Mouse (Mus musculus): ENCODE measurements around the gene Hba-a2. TPM values are rescaled to one million over a fixed set of nuclear protein-coding genes. Genes with fewer than 3 reads are reported as not detected.
"Not testable (repeated sequence)": the region's sequence is repeated elsewhere in the genome, so short reads cannot be mapped to it uniquely, and the experiment has no call there.

Gene Hba-a2
- polyA plus RNA-seq, 1 experiment = 443 TPM

- no peak for DNase-seq (ENCODE audit: extremely low spot score in 1 of 2, low spot score in 1 of 2)
Measured at GRCm38 (mm10) chr11:32281416-32282144, 14.7 kb upstream of the Hba-a2 start.

- not testable (repeated sequence) for DNase-seq (ENCODE audit: extremely low spot score in 1 of 2, low spot score in 1 of 2)
Measured at GRCm38 (mm10) chr11:32283091-32283777, 13.1 kb upstream of the Hba-a2 start, which contains the start of gene Hba-a1. Hba-a1 (plus strand) TSS chr11:32283511.

- not testable (repeated sequence) for DNase-seq (ENCODE audit: extremely low spot score in 1 of 2, low spot score in 1 of 2)
Measured at GRCm38 (mm10) chr11:32284582-32284981, 11.7 kb upstream of the Hba-a2 start.

- no peak for DNase-seq (ENCODE audit: extremely low spot score in 1 of 2, low spot score in 1 of 2)
Measured at GRCm38 (mm10) chr11:32285031-32285775, 11.1 kb upstream of the Hba-a2 start.

GRCm38 (mm10) chr11:32285887-32286286 is 10.4 kb upstream of the Hba-a2 start:
- not testable (repeated sequence) for DNase-seq (ENCODE audit: extremely low spot score in 1 of 2, low spot score in 1 of 2)

- DNase-seq (ENCODE audit: extremely low spot score in 1 of 2, low spot score in 1 of 2) = peak; percentile 52 to 86
Measured at GRCm38 (mm10) chr11:32286695-32287492, 9.4 kb upstream of the Hba-a2 start, which contains the start of gene Hbq1b. Hbq1b (plus strand) TSS chr11:32286965.

GRCm38 (mm10) chr11:32287493-32287825 is 8.8 kb upstream of the Hba-a2 start:
- DNase-seq (ENCODE audit: extremely low spot score in 1 of 2, low spot score in 1 of 2) = no peak

GRCm38 (mm10) chr11:32292819-32293218 is 3.5 kb upstream of the Hba-a2 start:
- not testable (repeated sequence) for DNase-seq (ENCODE audit: extremely low spot score in 1 of 2, low spot score in 1 of 2)

- not testable (repeated sequence) for DNase-seq (ENCODE audit: extremely low spot score in 1 of 2, low spot score in 1 of 2)
Measured at GRCm38 (mm10) chr11:32293479-32293878, 2.8 kb upstream of the Hba-a2 start.

- not testable (repeated sequence) for DNase-seq (ENCODE audit: extremely low spot score in 1 of 2, low spot score in 1 of 2)
Measured at GRCm38 (mm10) chr11:32297417-32297816, 1.1 kb downstream of the Hba-a2 start.

GRCm38 (mm10) chr11:32297866-32298531 is 1.7 kb downstream of the Hba-a2 start:
- DNase-seq (ENCODE audit: extremely low spot score in 1 of 2, low spot score in 1 of 2) = no peak

- DNase-seq (ENCODE audit: extremely low spot score in 1 of 2, low spot score in 1 of 2) = no peak
Measured at GRCm38 (mm10) chr11:32298532-32298918, 2.2 kb downstream of the Hba-a2 start.

GRCm38 (mm10) chr11:32299865-32300264 is 3.6 kb downstream of the Hba-a2 start, which contains the start of gene Hbq1a:
Hbq1a (plus strand) TSS chr11:32300069.
- DNase-seq (ENCODE audit: extremely low spot score in 1 of 2, low spot score in 1 of 2) = peak in 1 of 2 experiments; percentile 74

GRCm38 (mm10) chr11:32300279-32301267 is 4.3 kb downstream of the Hba-a2 start:
- no peak for DNase-seq (ENCODE audit: extremely low spot score in 1 of 2, low spot score in 1 of 2)

GRCm38 (mm10) chr11:32301506-32301905 is 5.2 kb downstream of the Hba-a2 start:
- DNase-seq (ENCODE audit: extremely low spot score in 1 of 2, low spot score in 1 of 2) = no peak

- peak; percentile 37 to 60 for DNase-seq (ENCODE audit: extremely low spot score in 1 of 2, low spot score in 1 of 2)
Measured at GRCm38 (mm10) chr11:32302824-32303419, 6.6 kb downstream of the Hba-a2 start.

- no peak for DNase-seq (ENCODE audit: extremely low spot score in 1 of 2, low spot score in 1 of 2)
Measured at GRCm38 (mm10) chr11:32303455-32303854, 7.2 kb downstream of the Hba-a2 start.

- no peak for DNase-seq (ENCODE audit: extremely low spot score in 1 of 2, low spot score in 1 of 2)
Measured at GRCm38 (mm10) chr11:32307006-32307405, 10.7 kb downstream of the Hba-a2 start.
